Mouse (Mus musculus) common myeloid progenitor, adult 5-6 weeks (primary cell): ENCODE results near the gene Tjp2. TPM values are rescaled to one million over a fixed set of nuclear protein-coding genes. Genes with fewer than 3 reads are reported as not detected.
"Not testable (repeated sequence)": the region's sequence is repeated elsewhere in the genome, so short reads cannot be mapped to it uniquely, and the experiment has no call there.

Source experiments
- ATAC-seq: replicated peaks from 2 replicates; pipeline ENCODE4 v1.8.0; 2016; ENCODE audit warnings: low read depth, mild to moderate bottlenecking, moderate TSS enrichment, inconsistent platforms; ENCODE audit not compliant: poor library complexity, severe bottlenecking
- total RNA-seq: library from RNA; stranded (forward); fragments of 200-1000, 187-1606 nt; gene quantifications from 2 replicates; pipeline ENCODE4 v1.2.3, GENCODE M21; 2017

Gene Tjp2
- total RNA-seq, 1 experiment from 2014 or later: 5.8 TPM

- not testable (repeated sequence) for ATAC-seq
These were observed 37.5 kb downstream of the Tjp2 start for GRCm38 (mm10) chr19:24187358-24187757.

- ATAC-seq: no peak
These were observed 41.1 kb downstream of the Tjp2 start for GRCm38 (mm10) chr19:24183680-24184235.

- ATAC-seq: no peak
These were observed 44.4 kb downstream of the Tjp2 start for GRCm38 (mm10) chr19:24180415-24180814.

- no peak for ATAC-seq
These were observed 46.7 kb downstream of the Tjp2 start for GRCm38 (mm10) chr19:24178086-24178485.

- peak; percentile 33; the same call in 1 of the 2 replicates for ATAC-seq
These were observed 48.1 kb downstream of the Tjp2 start for GRCm38 (mm10) chr19:24176692-24177091.

GRCm38 (mm10) chr19:24174896-24175295 lies 49.9 kb downstream of the Tjp2 start:
- no peak; the same call in 1 of the 2 replicates for ATAC-seq

- peak; percentile 88 for ATAC-seq
These were observed 51.0 kb downstream of the Tjp2 start for GRCm38 (mm10) chr19:24173608-24174523.

GRCm38 (mm10) chr19:24173020-24173419 lies 51.8 kb downstream of the Tjp2 start:
- ATAC-seq: no peak

- ATAC-seq: no peak
These were observed 56.3 kb downstream of the Tjp2 start for GRCm38 (mm10) chr19:24168531-24168930.

- peak; percentile 93 for ATAC-seq
These were observed 58.2 kb downstream of the Tjp2 start for GRCm38 (mm10) chr19:24166516-24167091.

GRCm38 (mm10) chr19:24163974-24164373 lies 60.9 kb downstream of the Tjp2 start:
- peak; percentile 65 for ATAC-seq

GRCm38 (mm10) chr19:24160460-24160859 lies 64.4 kb downstream of the Tjp2 start:
- no peak for ATAC-seq

GRCm38 (mm10) chr19:24159751-24160150 lies 65.1 kb downstream of the Tjp2 start:
- no peak for ATAC-seq

GRCm38 (mm10) chr19:24159334-24159733 lies 65.5 kb downstream of the Tjp2 start:
- ATAC-seq: no peak

GRCm38 (mm10) chr19:24156067-24156455 lies 68.8 kb downstream of the Tjp2 start:
- ATAC-seq: peak; percentile 95

GRCm38 (mm10) chr19:24155395-24156066 lies 69.3 kb downstream of the Tjp2 start:
- no peak for ATAC-seq

GRCm38 (mm10) chr19:24153266-24154023 lies 71.4 kb downstream of the Tjp2 start:
- ATAC-seq: peak; percentile 64

GRCm38 (mm10) chr19:24144009-24144408 lies 80.8 kb downstream of the Tjp2 start:
- ATAC-seq: no peak

- ATAC-seq: no peak
These were observed 82.2 kb downstream of the Tjp2 start for GRCm38 (mm10) chr19:24142621-24143061.

- no peak for ATAC-seq
These were observed 84.5 kb downstream of the Tjp2 start for GRCm38 (mm10) chr19:24140298-24140697.
